Comparison of ENCODE assay signal across 13 mouse cellular contexts in genomic region chr2:167278011-167278410, GRCm38 (mm10). TPM values are rescaled to one million over a fixed set of nuclear protein-coding genes. Genes with fewer than 3 reads are reported as not detected.
DNase-seq lines count a peak whose midpoint lies in the region; ATAC-seq and TF ChIP-seq lines count a peak whose summit lies in the region.
"Had no signal": no experiment of that assay in that cellular context is flagged by ENCODE, and none has a peak within 500 bp of the region (broad histone marks: within the 10 kb centered on the region; RNA-seq: fewer than 3 reads in every experiment).

No protein-coding gene starts in this region.

- no peaks in the 10 kb centered on the region for H3K36me3 ChIP-seq in kidney, adult 2 months (ENCODE audit: control insufficient read depth, insufficient read depth, low read length)
- H3K36me3 ChIP-seq: embryonic facial prominence, embryonic 10.5 days; forebrain, embryonic 10.5 days had no signal

- no peaks in the 10 kb centered on the region for H3K27me3 ChIP-seq in kidney, adult 2 months (replicated peaks; ENCODE audit: control insufficient read depth, insufficient read depth, low read length)

- intact Hi-C loops in gastrocnemius, adult 2 months (cut with DNase I) = loop anchor here (2.0 kb wide), 1 partner anchor 205 kb away; no protein-coding TSS in a partner anchor

- no peaks in the 10 kb centered on the region for H3K4me1 ChIP-seq in kidney, adult 2 months (ENCODE audit: control insufficient read depth, insufficient read depth, low read length)

- TF ChIP-seq CTCF in gastrocnemius, adult 2 months (IDR thresholded peaks at IDR 0.05) = no peak
- TF ChIP-seq CTCF in kidney, adult 2 months (conservative IDR thresholded peaks at IDR 0.05; ENCODE audit: insufficient read depth, insufficient read length, low read depth, low read length) = no peak

- no peak overlapping the region for H3K4me3 ChIP-seq in gastrocnemius, adult 2 months
- H3K4me3 ChIP-seq in kidney, adult 2 months (ENCODE audit: insufficient read depth, low read depth, low read length) = no peak overlapping the region
- H3K4me3 ChIP-seq: embryonic facial prominence, embryonic 10.5 days; forebrain, embryonic 10.5 days; megakaryocyte, embryonic 14.5 days had no signal

- no peak for ATAC-seq in granulocyte monocyte progenitor cell, adult 5-6 weeks (replicated peaks; ENCODE audit: poor library complexity, severe bottlenecking)

- 71% methylated on average over 7 of the region's 7 CpGs for WGBS in kidney, adult 2 months

- DNase-seq in gastrocnemius, adult 2 months = peak; percentile 11
- DNase-seq in gastrocnemius, adult 18-20 months (ENCODE audit: low spot score) = no peak
- peak; percentile 1 to 35 for DNase-seq in kidney, postnatal 25 days
- no peak for DNase-seq in kidney, adult 2 months
- peak; percentile 13 to 18 for DNase-seq in right cerebral cortex, postnatal 10 days (ENCODE audit: low spot score in 2 of 2)
- DNase-seq in right cerebral cortex, postnatal 14 days = no peak
- DNase-seq in testis, postnatal 10 days (ENCODE audit: low spot score) = peak; percentile 42
- DNase-seq: right cerebral cortex, adult 18-20 months had no signal

- no peak for TF ChIP-seq POLR2A in kidney, adult 2 months (IDR thresholded peaks at IDR 0.05; ENCODE audit: low read depth, low read length)

- no peak overlapping the region for H3K27ac ChIP-seq in gastrocnemius, adult 2 months
- no peak overlapping the region for H3K27ac ChIP-seq in kidney, adult 2 months (ENCODE audit: insufficient read depth, low read depth, low read length)
- H3K27ac ChIP-seq: embryonic facial prominence, embryonic 10.5 days; forebrain, embryonic 10.5 days; liver, embryonic 14.5 days had no signal

RNA-seq across cellular contexts. Expression of gene Ptgis, which starts 37.6 kb away (rescaled TPM):
- 1 to 10 TPM; 1.7 to 5.2 TPM for total RNA-seq in gastrocnemius, adult 2 months (2021)
- total RNA-seq in gastrocnemius, adult 18-20 months (2021) = 1 to 10 TPM; 1.3 to 1.8 TPM
- polyA plus RNA-seq in kidney, adult 2 months (2012; rRNA removed) = 8.3 and 11.2 TPM in 2 replicates
- total RNA-seq in granulocyte monocyte progenitor cell, adult 5-6 weeks (2014; fragmentation: Nextera tagmentation) = not detected in 2 replicates
- total RNA-seq in granulocyte monocyte progenitor cell, adult 5-6 weeks (2017) = not detected in 2 replicates

Comparison
In these comparisons a context has a peak if more than half of its experiments do, and no peak if none do; other contexts are left out.
1. DNase-seq: peak in gastrocnemius, adult 2 months (single experiment), kidney, postnatal 25 days (2 of 2), right cerebral cortex, postnatal 10 days (2 of 2) and testis, postnatal 10 days (single experiment); none in gastrocnemius, adult 18-20 months (single experiment), kidney, adult 2 months (single experiment) and right cerebral cortex, postnatal 14 days (single experiment).